Mouse (Mus musculus) gastrocnemius, adult 2 months (tissue): ENCODE measurements at regions not wholly inside any gene's neighbourhood (a gene's known extent, or its start where the extent isn't known, plus 50 kb on each side); places are given as distances from the start of the nearest gene placed in this dataset.

Source experiments
- DNase-seq: peaks from one replicate; pipeline ENCODE4 v3.0.0; 2022
- H3K27ac ChIP-seq: fragments of 200-600 bp; 2 replicates; pipeline ENCODE4 v1.8.1; 2022; ENCODE audit warnings: mild to moderate bottlenecking
- H3K4me3 ChIP-seq: fragments of 200-600 bp; 2 replicates; pipeline ENCODE4 v1.8.1; 2022; ENCODE audit warnings: mild to moderate bottlenecking, moderate library complexity
- CTCF ChIP-seq: fragments of 200-600 bp; IDR thresholded peaks from 2 replicates; pipeline ENCODE4 v1.8.1; 2022; ENCODE audit warnings: antibody characterized with exemption, mild to moderate bottlenecking, moderate library complexity
- intact Hi-C: fragments of 180-260 bp; cut with DNase I; formaldehyde crosslinking; loops from one replicate; pipeline ENCODE4 v1.15.1; 2025

DNA sequence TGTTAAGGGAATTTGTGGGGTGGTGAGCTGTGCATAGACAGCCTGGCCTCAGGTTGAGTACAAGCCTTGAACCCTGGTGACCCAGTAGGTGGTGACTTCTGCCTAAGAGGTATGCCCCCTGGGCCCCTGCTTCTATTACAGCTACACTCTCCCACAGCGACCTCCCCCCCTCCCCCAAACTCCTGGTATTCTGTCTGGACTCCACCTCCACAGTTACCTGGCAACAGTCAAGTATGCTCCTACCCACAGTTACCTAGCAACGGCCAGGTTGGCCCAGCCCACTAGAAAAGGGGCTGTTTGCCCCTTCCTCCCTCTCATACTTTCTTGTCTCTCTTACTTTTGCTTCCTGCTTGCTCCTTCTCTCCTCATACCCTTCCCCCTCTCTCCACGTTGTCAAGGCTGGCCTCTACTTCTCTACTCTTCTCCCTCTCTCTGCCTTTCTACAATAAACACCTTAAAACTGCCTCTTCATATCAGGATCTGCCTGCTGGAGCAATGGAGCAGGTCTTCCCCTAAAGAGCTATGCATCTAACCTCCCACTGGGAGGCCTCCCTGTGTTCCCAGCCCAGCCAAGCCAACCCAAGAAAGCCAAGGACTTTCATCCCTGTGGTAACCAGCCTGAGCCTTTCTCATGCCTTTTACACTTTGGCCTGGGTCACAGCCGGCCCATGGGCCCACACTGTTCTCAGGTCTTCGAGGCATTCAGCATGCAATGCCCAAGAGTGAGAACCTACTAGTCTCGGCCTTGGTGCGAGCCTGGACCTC lies 457.5 kb downstream of the Hdgfl1 start:
- no peak for DNase-seq
- no peak overlapping the region for H3K4me3 ChIP-seq
- H3K27ac ChIP-seq: no peak overlapping the region
- TF ChIP-seq CTCF: no peak
- intact Hi-C loops: no loop called here

GRCm38 (mm10) chr13:26284073-26284444 lies 485.9 kb downstream of the Hdgfl1 start:
- Histone ChIP-seq H3K27ac (no peak overlapping the region), H3K4me3 (no peak overlapping the region)
- no peak for DNase-seq
- intact Hi-C loops: no loop called here
- TF ChIP-seq CTCF: no peak

DNA sequence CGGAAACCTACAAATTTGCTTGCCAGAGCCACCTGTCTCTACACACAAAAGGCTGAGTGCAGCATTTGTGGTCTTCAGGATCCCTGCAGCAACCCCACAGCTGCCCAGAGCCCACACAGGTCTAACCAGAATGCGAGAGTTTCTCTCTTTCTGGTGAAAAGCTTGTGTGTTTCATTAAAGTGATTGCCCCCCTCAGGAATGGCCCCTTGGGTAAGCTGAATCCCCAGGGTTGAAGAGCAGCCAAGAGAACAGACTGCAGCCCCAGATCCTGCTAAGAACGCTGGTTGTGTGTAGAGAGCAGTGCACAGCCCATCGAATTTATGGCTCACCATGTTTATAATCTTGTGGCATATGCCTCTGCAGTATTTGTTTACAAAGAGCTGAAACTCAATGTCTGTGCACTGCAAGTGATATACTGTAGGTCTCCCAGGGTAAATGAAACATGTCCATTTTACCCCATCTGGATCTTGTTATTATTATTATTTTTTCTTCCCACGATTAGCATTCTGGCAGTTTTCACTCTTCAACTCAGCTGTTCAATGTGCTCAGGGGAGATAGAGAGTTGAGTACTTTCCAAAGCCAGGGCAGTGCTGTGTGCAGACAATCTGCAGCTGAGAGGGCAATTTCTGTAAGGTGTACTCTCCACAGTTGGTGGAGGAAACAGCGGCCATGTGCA lies 486.4 kb downstream of the Hdgfl1 start:
- Histone ChIP-seq H3K27ac (no peak overlapping the region), H3K4me3 (no peak overlapping the region)
- intact Hi-C loops: no loop called here
- no peak for TF ChIP-seq CTCF
- DNase-seq: no peak

DNA sequence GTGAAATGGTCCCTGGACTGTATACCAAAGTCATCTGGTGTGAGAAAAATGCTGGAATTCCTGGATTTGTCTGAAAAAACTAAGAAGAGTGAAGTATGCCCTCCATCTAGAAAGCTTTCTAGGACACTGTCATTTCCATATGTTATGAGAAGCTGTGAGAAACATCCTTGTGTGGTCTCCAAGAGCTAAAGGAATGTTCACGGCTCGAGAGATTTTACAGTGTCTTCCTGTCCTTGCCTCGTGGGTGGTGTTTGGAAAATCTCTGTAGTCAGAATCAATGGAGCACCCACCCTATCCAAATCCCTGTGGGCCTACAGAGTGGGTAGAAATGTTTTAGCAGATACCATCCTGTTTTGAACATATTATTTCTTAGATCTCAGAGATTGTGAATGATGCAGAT lies 487.7 kb downstream of the Hdgfl1 start:
- DNase-seq: no peak
- Histone ChIP-seq H3K4me3 (no peak overlapping the region), H3K27ac (no peak overlapping the region)
- no peak for TF ChIP-seq CTCF
- intact Hi-C loops: no loop called here

DNA sequence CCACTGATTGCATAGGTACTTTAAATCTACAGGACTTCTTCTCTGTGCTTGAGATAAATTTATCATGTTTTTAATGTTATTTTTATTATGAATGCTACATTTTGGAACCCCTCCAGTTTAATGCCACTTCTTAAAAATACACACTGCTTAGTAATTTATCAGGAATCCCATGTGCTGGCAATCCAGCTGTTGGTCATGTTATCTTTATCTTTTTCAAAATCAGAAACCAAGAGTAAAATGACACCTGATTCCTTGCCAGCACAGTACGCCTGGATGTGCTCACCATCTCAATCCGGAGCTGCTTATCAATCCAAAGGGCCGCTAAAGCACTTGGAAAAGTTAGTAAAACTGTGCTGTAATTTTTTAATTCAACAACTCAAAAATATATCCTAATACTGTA lies 497.1 kb downstream of the Hdgfl1 start:
- H3K27ac ChIP-seq: no peak overlapping the region
- intact Hi-C loops: no loop called here
- DNase-seq: no peak
- no peak for TF ChIP-seq CTCF
- no peak overlapping the region for H3K4me3 ChIP-seq

DNA sequence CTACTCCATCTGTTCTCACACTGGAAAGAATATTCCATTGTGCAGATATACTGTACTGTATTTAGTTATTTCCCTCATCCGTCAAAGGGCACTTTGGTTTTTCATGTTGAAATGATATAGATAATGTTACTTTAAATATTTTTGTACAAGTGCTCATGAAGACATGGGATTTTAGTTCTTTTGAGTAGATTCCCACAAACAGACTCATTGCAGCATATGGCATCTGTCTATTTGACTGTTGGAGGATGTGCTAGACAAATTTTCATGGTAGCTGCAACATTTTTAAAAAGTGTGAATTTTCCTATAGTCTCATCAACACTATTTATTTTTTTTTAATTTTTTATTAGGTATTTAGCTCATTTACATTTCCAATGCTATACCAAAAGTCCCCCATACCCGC lies 502.5 kb downstream of the Hdgfl1 start:
- TF ChIP-seq CTCF: no peak
- intact Hi-C loops: no loop called here
- no peak for DNase-seq

DNA sequence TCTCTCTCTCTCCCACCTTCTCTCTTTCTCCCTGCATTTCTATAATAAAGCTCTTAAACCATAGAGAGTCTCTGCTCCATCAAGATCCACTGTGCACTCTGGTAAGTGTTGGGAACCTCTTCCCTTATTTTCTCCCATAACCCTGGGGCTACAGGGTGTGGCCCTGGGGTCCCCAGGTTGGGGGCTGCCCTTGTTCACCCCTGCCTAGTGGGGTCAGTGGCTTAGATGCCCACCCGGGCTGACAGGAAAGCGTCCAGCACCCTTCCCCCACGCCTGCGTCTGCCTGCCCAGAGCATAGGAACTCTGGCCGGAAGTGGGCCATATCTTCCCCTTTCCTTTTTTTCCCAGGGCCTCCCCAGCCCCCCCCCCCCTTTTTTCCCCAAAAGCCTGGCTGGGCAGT lies 534.0 kb downstream of the Hdgfl1 start:
- intact Hi-C loops: no loop called here
- TF ChIP-seq CTCF: no peak
- Histone ChIP-seq H3K4me3 (no peak overlapping the region), H3K27ac (no peak overlapping the region)
- DNase-seq: no peak

More for the DNA sequence above, 502.5 kb downstream of the Hdgfl1 start:
- no peak overlapping the region for H3K4me3 ChIP-seq
- no peak overlapping the region for H3K27ac ChIP-seq

DNA sequence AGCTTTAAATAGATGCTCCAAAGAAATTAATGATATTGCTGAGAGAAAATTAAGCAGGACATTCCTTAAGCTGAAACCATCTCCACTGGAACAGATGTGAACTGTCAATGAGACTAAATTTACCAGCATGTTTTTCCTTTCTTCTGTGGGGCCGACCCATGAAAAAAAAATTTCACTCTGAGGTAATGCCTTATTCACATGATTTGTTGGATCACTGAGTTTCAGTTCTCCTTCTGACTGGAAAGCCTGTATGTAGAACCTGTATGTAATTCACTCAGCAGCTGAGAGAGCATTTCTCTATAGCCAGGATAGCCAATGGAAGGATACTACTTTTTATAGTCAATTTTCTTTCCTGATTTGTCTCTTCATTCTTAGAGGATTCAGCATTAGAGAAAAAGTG lies 535.3 kb downstream of the Hdgfl1 start:
- H3K4me3 ChIP-seq: no peak overlapping the region
- no peak for TF ChIP-seq CTCF
- DNase-seq: no peak
- H3K27ac ChIP-seq: no peak overlapping the region
- intact Hi-C loops: no loop called here

- H3K27ac ChIP-seq: no peak overlapping the region
- TF ChIP-seq CTCF: no peak
- intact Hi-C loops: no loop called here
- no peak overlapping the region for H3K4me3 ChIP-seq
- DNase-seq: no peak
Observed at GRCm38 (mm10) chr13:26217299-26217698, 552.7 kb downstream of the Hdgfl1 start.

- DNase-seq: no peak
- TF ChIP-seq CTCF: no peak
- Histone ChIP-seq H3K4me3 (no peak overlapping the region), H3K27ac (no peak overlapping the region)
- intact Hi-C loops: no loop called here
Observed at GRCm38 (mm10) chr13:26216579-26216978, 553.4 kb downstream of the Hdgfl1 start.

DNA sequence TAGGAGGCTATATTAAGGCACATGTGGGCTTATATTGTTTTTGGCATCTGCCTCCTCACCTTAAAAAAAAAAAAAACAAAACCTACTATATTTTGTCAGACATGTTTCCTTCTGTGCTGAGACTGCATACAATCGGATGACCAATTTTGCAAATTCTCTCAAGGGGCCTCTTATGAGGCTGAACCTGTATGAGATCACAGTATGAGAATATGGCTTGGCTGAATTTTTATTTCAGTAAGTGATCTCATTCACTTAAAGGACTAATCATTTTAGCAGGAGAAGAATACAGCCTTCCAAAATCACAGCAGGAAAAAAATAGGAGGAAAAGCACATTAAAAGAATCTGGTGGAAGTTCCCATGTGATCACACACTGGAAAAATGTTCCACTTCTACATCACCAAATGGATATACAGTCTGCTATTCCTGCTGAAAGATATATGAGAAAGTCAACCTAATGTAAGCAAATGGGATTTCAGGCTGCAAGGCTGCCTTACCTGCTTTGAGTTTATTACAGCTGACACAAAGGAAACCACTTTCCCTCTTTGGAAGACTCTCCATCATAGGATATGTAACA lies 564.3 kb downstream of the Hdgfl1 start:
- intact Hi-C loops: no loop called here
- H3K27ac ChIP-seq: no peak overlapping the region
- no peak for TF ChIP-seq CTCF
- no peak for DNase-seq
- H3K4me3 ChIP-seq: no peak overlapping the region

GRCm38 (mm10) chr13:26194646-26195045 lies 575.3 kb downstream of the Hdgfl1 start:
- intact Hi-C loops: no loop called here
- Histone ChIP-seq H3K4me3 (no peak overlapping the region), H3K27ac (no peak overlapping the region)
- DNase-seq: no peak
- no peak for TF ChIP-seq CTCF

DNA sequence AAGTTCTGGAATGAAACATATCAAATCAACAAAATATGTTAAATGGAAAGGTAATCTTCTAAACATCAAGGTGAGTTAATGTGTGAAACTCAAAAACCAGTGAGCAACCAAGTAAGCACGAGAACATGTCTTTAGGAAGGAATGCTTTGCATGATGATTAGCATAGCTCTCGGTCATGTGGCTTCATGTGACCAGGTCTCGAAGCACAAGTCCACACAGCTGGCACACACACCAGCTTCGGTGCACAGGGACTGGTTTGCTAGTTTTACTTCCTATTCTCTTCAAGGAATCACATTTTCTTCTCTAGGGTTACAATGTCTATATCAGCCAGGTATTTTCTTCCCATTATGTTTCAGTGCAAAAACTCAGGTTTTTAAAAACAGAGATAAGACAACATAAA lies 586.1 kb downstream of the Hdgfl1 start:
- no peak for TF ChIP-seq CTCF
- Histone ChIP-seq H3K27ac (no peak overlapping the region), H3K4me3 (no peak overlapping the region)
- no peak for DNase-seq
- intact Hi-C loops: no loop called here
